Mouse (Mus musculus) embryonic fibroblast, embryonic 13.5 days (primary cell): ENCODE data around the gene Stra8. TPM values are rescaled to one million over a fixed set of nuclear protein-coding genes. Genes with fewer than 3 reads are reported as not detected.

Experiments
- H3K27ac ChIP-seq: 2 replicates; pipeline ENCODE4 v1.5.1; 2012; ENCODE audit warnings: low read length, control low read depth, inconsistent platforms; ENCODE audit not compliant: insufficient read depth
- H3K4me1 ChIP-seq: 2 replicates; pipeline ENCODE4 v1.6.1; 2011; ENCODE audit warnings: low read length; ENCODE audit not compliant: control insufficient read depth, insufficient read depth
- H3K4me3 ChIP-seq: 2 replicates; pipeline ENCODE4 v1.5.1; 2011; ENCODE audit warnings: mild to moderate bottlenecking, control low read depth, low read length; ENCODE audit not compliant: insufficient read depth
- CTCF ChIP-seq: IDR thresholded peaks from 2 replicates; pipeline ENCODE4 v1.5.1; 2011; ENCODE audit warnings: mild to moderate bottlenecking, control low read depth, low read length, moderate library complexity, borderline replicate concordance; ENCODE audit not compliant: insufficient read depth
- POLR2A ChIP-seq: IDR thresholded peaks from 2 replicates; pipeline ENCODE4 v1.6.1; 2011; ENCODE audit warnings: low read depth, mild to moderate bottlenecking, control low read depth, low read length, moderate library complexity
- polyA plus RNA-seq: library from polyadenylated mRNA; stranded (reverse); fragments of >200 nt; gene quantifications from 2 replicates; pipeline ENCODE4 v1.2.4, GENCODE M21; 2011; ENCODE audit warnings: low read depth; ENCODE audit not compliant: missing spikeins, insufficient read length

Gene Stra8
- polyA plus RNA-seq, 1 experiment = not detected

GRCm38 (mm10) chr6:34913341-34914040, 6.5 kb upstream of the Stra8 start:
- H3K27ac ChIP-seq = no peak overlapping the region
- TF ChIP-seq POLR2A (no peak), CTCF (no peak)
- no peak overlapping the region for H3K4me3 ChIP-seq
- H3K4me1 ChIP-seq = no peaks in the 10 kb centered on the region

GRCm38 (mm10) chr6:34914462-34914861, 5.5 kb upstream of the Stra8 start:
- Histone ChIP-seq H3K4me3 (no peak overlapping the region), H3K4me1 (no peaks in the 10 kb centered on the region), H3K27ac (no peak overlapping the region)
- TF ChIP-seq POLR2A = no peak

- TF ChIP-seq POLR2A (no peak), CTCF (no peak)
- Histone ChIP-seq H3K4me1 (no peaks in the 10 kb centered on the region), H3K27ac (no peak overlapping the region), H3K4me3 (no peak overlapping the region)
Measured at GRCm38 (mm10) chr6:34919146-34919545, 817 bp upstream of the Stra8 start.

GRCm38 (mm10) chr6:34920631-34921030, 668 bp downstream of the Stra8 start:
- no peak for TF ChIP-seq POLR2A
- no peak for TF ChIP-seq CTCF
- H3K4me1 ChIP-seq = no peaks in the 10 kb centered on the region
- H3K4me3 ChIP-seq = no peak overlapping the region
- no peak overlapping the region for H3K27ac ChIP-seq

- H3K27ac ChIP-seq = no peak overlapping the region
- TF ChIP-seq CTCF (peak; percentile 75; the same call in 1 of the 2 replicates), POLR2A (no peak)
- H3K4me3 ChIP-seq = no peak overlapping the region
- H3K4me1 ChIP-seq = no peaks in the 10 kb centered on the region
Measured at GRCm38 (mm10) chr6:34921941-34922340, 2.0 kb downstream of the Stra8 start.

- TF ChIP-seq POLR2A = no peak
- TF ChIP-seq CTCF = peak; percentile 73
- Histone ChIP-seq H3K4me1 (no peaks in the 10 kb centered on the region), H3K4me3 (no peak overlapping the region), H3K27ac (no peak overlapping the region)
Measured at GRCm38 (mm10) chr6:34927156-34927555, 7.2 kb downstream of the Stra8 start.

- Histone ChIP-seq H3K27ac (no peak overlapping the region), H3K4me3 (no peak overlapping the region), H3K4me1 (no peaks in the 10 kb centered on the region)
- TF ChIP-seq POLR2A (no peak), CTCF (no peak)
Measured at GRCm38 (mm10) chr6:34927594-34927993, 7.6 kb downstream of the Stra8 start.

- TF ChIP-seq POLR2A (no peak), CTCF (no peak)
- H3K27ac ChIP-seq = no peak overlapping the region
- H3K4me3 ChIP-seq = no peak overlapping the region
- no peaks in the 10 kb centered on the region for H3K4me1 ChIP-seq
Measured at GRCm38 (mm10) chr6:34932633-34933032, 12.7 kb downstream of the Stra8 start.

- no peak overlapping the region for H3K27ac ChIP-seq
- no peaks in the 10 kb centered on the region for H3K4me1 ChIP-seq
- no peak overlapping the region for H3K4me3 ChIP-seq
- no peak for TF ChIP-seq CTCF
- TF ChIP-seq POLR2A = no peak
Measured at GRCm38 (mm10) chr6:34936743-34937142, 16.8 kb downstream of the Stra8 start.

GRCm38 (mm10) chr6:34938280-34938928, 18.4 kb downstream of the Stra8 start:
- no peak overlapping the region for H3K4me3 ChIP-seq
- H3K4me1 ChIP-seq = no peaks in the 10 kb centered on the region
- H3K27ac ChIP-seq = no peak overlapping the region
- TF ChIP-seq POLR2A = no peak
- no peak for TF ChIP-seq CTCF
